In the genomic region with DNA sequence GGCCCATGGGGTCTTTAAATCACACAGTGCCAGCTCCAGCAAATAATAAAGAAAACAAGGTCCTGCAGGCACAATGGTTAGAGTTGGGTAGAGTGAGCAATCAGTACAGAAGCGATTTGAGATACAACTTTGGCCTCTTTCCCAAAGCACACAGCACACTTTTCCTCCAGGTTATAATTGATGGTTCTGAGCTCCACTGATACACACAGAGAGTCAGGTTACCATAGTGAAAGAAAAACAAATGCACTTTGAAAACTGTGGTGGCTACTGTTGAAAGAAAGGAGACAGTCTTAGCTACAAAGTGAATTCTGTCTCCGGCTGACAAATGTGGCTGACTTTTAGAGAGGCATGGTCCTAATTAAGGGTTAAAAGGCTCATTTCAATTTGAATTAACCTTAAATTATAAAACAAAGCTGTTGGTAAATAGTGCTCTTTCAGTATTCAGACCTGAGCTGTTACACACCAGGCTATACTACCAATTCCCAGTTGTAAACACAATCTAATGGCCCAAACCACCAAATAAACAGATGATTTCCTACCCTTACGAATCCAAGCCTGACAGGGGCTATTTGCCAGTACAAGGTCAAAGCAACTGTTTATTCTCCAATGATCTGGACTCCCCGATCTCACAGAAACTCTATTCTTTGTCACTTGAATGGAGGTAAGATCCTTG, we compare ENCODE assay signal across 18 mouse cellular contexts.
DNase-seq lines count a peak whose midpoint lies in the region; ATAC-seq and TF ChIP-seq lines count a peak whose summit lies in the region.
"Had no signal": no experiment of that assay in that cellular context is flagged by ENCODE, and none has a peak within 500 bp of the region (broad histone marks: within the 10 kb centered on the region; RNA-seq: fewer than 3 reads in every experiment).

No protein-coding gene starts in this region.

- H3K27ac ChIP-seq in midbrain, embryonic 11.5 days (ENCODE audit: low read depth, low read length): no peak overlapping the region
- no peak overlapping the region for H3K27ac ChIP-seq in midbrain, embryonic 13.5 days
- H3K27ac ChIP-seq in heart, embryonic 11.5 days (ENCODE audit: low read depth, low read length): no peak overlapping the region
- H3K27ac ChIP-seq: heart, embryonic 13.5 days; limb, embryonic 15.5 days; lung, embryonic 15.5 days; stomach, embryonic 15.5 days had no signal

- H3K9me3 ChIP-seq in midbrain, embryonic 11.5 days (ENCODE audit: control insufficient read depth, low read length): no peaks in the 10 kb centered on the region
- H3K9me3 ChIP-seq in midbrain, embryonic 13.5 days: no peaks in the 10 kb centered on the region
- H3K9me3 ChIP-seq in heart, embryonic 11.5 days (replicated peaks; ENCODE audit: control insufficient read depth, low read length): no peaks in the 10 kb centered on the region
- H3K9me3 ChIP-seq: heart, embryonic 13.5 days; limb, embryonic 15.5 days; lung, embryonic 15.5 days; megakaryocyte, embryonic 14.5 days; stomach, embryonic 15.5 days had no signal

- ATAC-seq in midbrain, embryonic 11.5 days (ENCODE audit: low FRiP score): no peak
- ATAC-seq in midbrain, embryonic 13.5 days: no peak
- no peak for ATAC-seq in heart, embryonic 11.5 days (replicated peaks; ENCODE audit: insufficient number of reproducible peaks, low FRiP score, low TSS enrichment)

- no peaks in the 10 kb centered on the region for H3K79me2 ChIP-seq in myocyte (ENCODE audit: control insufficient read depth, insufficient read depth)

- WGBS in midbrain, embryonic 11.5 days: 70% methylated on average over 4 of the region's 4 CpGs
- 54% methylated on average over 4 of the region's 4 CpGs for WGBS in midbrain, embryonic 13.5 days
- WGBS in heart, embryonic 11.5 days (ENCODE audit: insufficient replicate concordance): 40% methylated on average over 4 of the region's 4 CpGs

- no peaks in the 10 kb centered on the region for H3K36me3 ChIP-seq in midbrain, embryonic 11.5 days (ENCODE audit: control insufficient read depth, insufficient read depth, low read length)
- H3K36me3 ChIP-seq in midbrain, embryonic 13.5 days: no peaks in the 10 kb centered on the region
- no peaks in the 10 kb centered on the region for H3K36me3 ChIP-seq in myocyte (ENCODE audit: control insufficient read depth, insufficient read depth)
- no peaks in the 10 kb centered on the region for H3K36me3 ChIP-seq in heart, embryonic 11.5 days (ENCODE audit: control insufficient read depth, insufficient read depth, low read length)
- H3K36me3 ChIP-seq: heart, embryonic 13.5 days; limb, embryonic 15.5 days; lung, embryonic 15.5 days; stomach, embryonic 15.5 days had no signal

- peaks cover 2% of the 10 kb centered on the region; the same call in 1 of the 2 replicates for H3K4me1 ChIP-seq in midbrain, embryonic 11.5 days (ENCODE audit: control insufficient read depth, insufficient read depth, low read length)
- H3K4me1 ChIP-seq in midbrain, embryonic 13.5 days (replicated peaks): 0 out of 2 replicates have a peak, but pooled peaks cover 3% of the 10 kb centered on the region
- no peaks in the 10 kb centered on the region for H3K4me1 ChIP-seq in heart, embryonic 11.5 days (ENCODE audit: control insufficient read depth, insufficient read depth, low read length)
- H3K4me1 ChIP-seq: limb, embryonic 15.5 days; megakaryocyte, embryonic 14.5 days; stomach, embryonic 15.5 days had no signal

- H3K9ac ChIP-seq in midbrain, embryonic 11.5 days (ENCODE audit: low read length): no peak overlapping the region
- no peak overlapping the region for H3K9ac ChIP-seq in midbrain, embryonic 13.5 days (replicated peaks)
- no peak overlapping the region for H3K9ac ChIP-seq in heart, embryonic 11.5 days (ENCODE audit: low read depth, low read length)
- H3K9ac ChIP-seq: heart, embryonic 13.5 days; limb, embryonic 15.5 days; lung, embryonic 15.5 days; stomach, embryonic 15.5 days had no signal

- TF ChIP-seq POLR2A in myocyte (IDR thresholded peaks at IDR 0.05; ENCODE audit: insufficient read length, low read depth): no peak

- H3K4me3 ChIP-seq in midbrain, embryonic 11.5 days (ENCODE audit: low read depth, low read length): no peak overlapping the region
- H3K4me3 ChIP-seq in midbrain, embryonic 13.5 days (replicated peaks): no peak overlapping the region
- H3K4me3 ChIP-seq in myocyte: no peak overlapping the region
- H3K4me3 ChIP-seq in heart, embryonic 11.5 days (ENCODE audit: low read depth, low read length): no peak overlapping the region
- H3K4me3 ChIP-seq: erythroblast, embryonic 14.5 days; heart, embryonic 13.5 days; limb, embryonic 15.5 days; lung, embryonic 15.5 days; megakaryocyte, embryonic 14.5 days; stomach, embryonic 15.5 days had no signal

- H3ac ChIP-seq in myocyte (ENCODE audit: control insufficient read depth, insufficient read length): no peak overlapping the region

- peak; percentile 59 for DNase-seq in midbrain, embryonic 11.5 days (ENCODE audit: low spot score, missing footprints)
- DNase-seq in embryo, embryonic 9.5 days (ENCODE audit: extremely low spot score): peak; percentile 27
- DNase-seq in forelimb bud, embryonic 11.5 days (ENCODE audit: low read depth, low spot score): peak; percentile 55
- no peak for DNase-seq in testis, postnatal 14 days (ENCODE audit: low spot score)
- DNase-seq in spleen, postnatal 10 days (ENCODE audit: low spot score in 2 of 2): no peak
- DNase-seq: cerebellum, adult 9-11 months; gastrocnemius, postnatal 10 days; kidney, postnatal 10 days; layer of hippocampus, postnatal 36 days had no signal

- H3K4me2 ChIP-seq in midbrain, embryonic 11.5 days: no peak overlapping the region
- H3K4me2 ChIP-seq in midbrain, embryonic 13.5 days (replicated peaks): no peak overlapping the region
- peak overlapping the region; percentile 10 for H3K4me2 ChIP-seq in myocyte (ENCODE audit: low read depth)
- H3K4me2 ChIP-seq in heart, embryonic 11.5 days: no peak overlapping the region
- H3K4me2 ChIP-seq: heart, embryonic 13.5 days; limb, embryonic 15.5 days; lung, embryonic 15.5 days; stomach, embryonic 15.5 days had no signal

- no peaks in the 10 kb centered on the region for H3K27me3 ChIP-seq in midbrain, embryonic 11.5 days (ENCODE audit: control insufficient read depth, insufficient read depth, low read length)
- no peaks in the 10 kb centered on the region for H3K27me3 ChIP-seq in midbrain, embryonic 13.5 days
- H3K27me3 ChIP-seq in myocyte (ENCODE audit: control insufficient read depth, insufficient read depth, insufficient read length): no peaks in the 10 kb centered on the region
- H3K27me3 ChIP-seq in heart, embryonic 11.5 days (ENCODE audit: control insufficient read depth, insufficient read depth, low read length): no peaks in the 10 kb centered on the region
- H3K27me3 ChIP-seq: heart, embryonic 13.5 days; limb, embryonic 15.5 days; lung, embryonic 15.5 days; megakaryocyte, embryonic 14.5 days; stomach, embryonic 15.5 days had no signal

TF ChIP-seq in myocyte, 11 proteins besides CTCF, POLR2A, EP300 and RAD21:
- TF ChIP-seq CEBPB (IDR thresholded peaks at IDR 0.05; ENCODE audit: insufficient read depth, poor library complexity, severe bottlenecking): no peak
- TF ChIP-seq TCF12 (IDR thresholded peaks at IDR 0.05; ENCODE audit: insufficient read depth, poor library complexity, severe bottlenecking): no peak
- no peak for TF ChIP-seq MYOD1 (IDR thresholded peaks at IDR 0.05; ENCODE audit: control insufficient read depth in 1 of 3, insufficient read length in 2 of 3, low read depth in 2 of 3)
- TF ChIP-seq MYOG (IDR thresholded peaks at IDR 0.05; ENCODE audit: control insufficient read depth in 1 of 3, insufficient read depth in 1 of 3, insufficient read length in 2 of 3, low read depth in 2 of 3): no peak
- TF ChIP-seq USF1 (IDR thresholded peaks at IDR 0.05; ENCODE audit: low read depth): no peak
- TF ChIP-seq MAX (IDR thresholded peaks at IDR 0.05; ENCODE audit: low read depth): no peak

Comparison
In these comparisons a context has a peak if more than half of its experiments do, and no peak if none do; other contexts are left out.
1. DNase-seq: peak in midbrain, embryonic 11.5 days (single experiment), embryo, embryonic 9.5 days (single experiment) and forelimb bud, embryonic 11.5 days (single experiment); none in testis, postnatal 14 days (single experiment) and spleen, postnatal 10 days (0 of 2).